Mouse (Mus musculus) liver, postnatal 0 days (tissue): ENCODE results near the gene Ppp2r5b. TPM values are rescaled to one million over a fixed set of nuclear protein-coding genes. Genes with fewer than 3 reads are reported as not detected.
A peak's percentile ranks its signal among the peaks of the same experiment; 100 is the strongest.

Source experiments
- ATAC-seq: fragments of 200-750 bp; cut with Nextera tagmentation; 2 replicates; pipeline ENCODE4 v1.8.0; 2017; ENCODE audit warnings: mild to moderate bottlenecking, moderate library complexity
- DNase-seq: peaks from one replicate; pipeline ENCODE4 v3.0.0-alpha.2; 2016
- H3K27ac ChIP-seq: fragments of 300-500 bp; sonication (generic); 2 replicates; pipeline ENCODE4 v1.5.1; 2014; ENCODE audit warnings: antibody characterized with exemption, moderate library complexity, mild to moderate bottlenecking, low read depth
- H3K27me3 ChIP-seq: fragments of 300-500 bp; sonication (generic); 2 replicates; pipeline ENCODE4 v1.6.1; 2014; ENCODE audit warnings: low read length, control low read depth, mixed read lengths; ENCODE audit not compliant: insufficient read depth
- H3K36me3 ChIP-seq: fragments of 300-500 bp; sonication (generic); replicated peaks from 2 replicates; pipeline ENCODE4 v1.6.1; 2014; ENCODE audit warnings: mild to moderate bottlenecking, control low read depth, low read length, moderate library complexity, mixed read lengths; ENCODE audit not compliant: insufficient read depth
- H3K4me1 ChIP-seq: fragments of 300-500 bp; sonication (generic); 2 replicates; pipeline ENCODE4 v1.6.1; 2014; ENCODE audit warnings: antibody characterized with exemption, mild to moderate bottlenecking, control low read depth; ENCODE audit not compliant: insufficient read depth
- H3K4me2 ChIP-seq: fragments of 300-500 bp; sonication (generic); 2 replicates; pipeline ENCODE4 v1.6.1; 2014; ENCODE audit warnings: low read depth, mild to moderate bottlenecking, low read length, moderate library complexity, mixed read lengths
- H3K4me3 ChIP-seq: fragments of 300-500 bp; sonication (generic); 2 replicates; pipeline ENCODE4 v1.5.1; 2014; ENCODE audit warnings: low read depth, low read length
- H3K9ac ChIP-seq: fragments of 300-500 bp; sonication (generic); replicated peaks from 2 replicates; pipeline ENCODE4 v1.6.1; 2014; ENCODE audit warnings: mild to moderate bottlenecking, moderate library complexity
- H3K9me3 ChIP-seq: fragments of 300-500 bp; sonication (generic); 2 replicates; pipeline ENCODE4 v1.6.1; 2016; ENCODE audit warnings: mild to moderate bottlenecking, control low read depth, low read length, mixed read lengths
- CTCF ChIP-seq: sonication (generic); IDR thresholded peaks from 2 replicates; pipeline ENCODE4 v1.5.1; 2016; ENCODE audit warnings: antibody characterized with exemption, low read depth
- EP300 ChIP-seq: IDR thresholded peaks from 2 replicates; pipeline ENCODE4 v1.6.1; 2016; ENCODE audit warnings: antibody characterized with exemption, low read depth, mild to moderate bottlenecking
- WGBS: fragments of 180-500 bp; shearing (Covaris S2); extraction: QIAGEN DNeasy Blood & Tissue Kit; methylation state at CpG from one replicate; pipeline ENCODE4 v1.1.7; 2014; ENCODE audit not compliant: insufficient replicate concordance; 5-methylcytosine and 5-hydroxymethylcytosine counted together
- polyA plus RNA-seq: library from polyadenylated mRNA; unstranded; fragments of >200 nt; fragmentation: Nextera tagmentation; extraction: Ambion mirVana; gene quantifications from 2 replicates; pipeline ENCODE4 v1.2.1, GENCODE M21; 2015

Ppp2r5b gene
- polyA plus RNA-seq, 1 experiment from 2014 or later = 3.8 TPM

DNA sequence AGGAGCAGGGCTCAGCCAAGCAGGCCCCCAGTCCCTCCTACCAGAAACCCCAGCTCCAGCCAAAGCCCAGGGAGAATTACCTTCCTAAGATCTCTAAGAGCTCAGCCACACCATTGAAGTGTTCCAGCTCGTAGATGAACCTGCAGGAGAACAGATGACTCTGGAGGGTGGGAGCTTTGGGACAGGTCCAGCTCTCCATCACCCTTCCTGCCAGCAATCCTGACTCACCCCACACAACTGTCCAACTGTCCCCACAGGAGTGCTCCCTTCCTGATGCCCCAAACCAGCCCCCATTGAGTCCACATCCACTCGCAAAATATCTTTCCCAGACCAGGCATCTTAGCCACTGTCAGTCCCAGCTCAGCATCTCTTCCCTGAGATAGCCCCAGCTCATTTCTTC, 4.6 kb downstream of the Ppp2r5b start:
- no peak for DNase-seq
- no peak for TF ChIP-seq CTCF
- TF ChIP-seq EP300 = no peak
- 77% methylated on average over 2 of the region's 2 CpGs for WGBS
- ATAC-seq = no peak
- Histone ChIP-seq H3K4me3 (no peak overlapping the region), H3K9me3 (no peaks in the 10 kb centered on the region), H3K4me2 (no peak overlapping the region), H3K27ac (no peak overlapping the region), H3K4me1 (peaks cover 10% of the 10 kb centered on the region), H3K36me3 (no peaks in the 10 kb centered on the region; the same call in 1 of the 2 replicates), H3K9ac (no peak overlapping the region), H3K27me3 (no peaks in the 10 kb centered on the region)

DNA sequence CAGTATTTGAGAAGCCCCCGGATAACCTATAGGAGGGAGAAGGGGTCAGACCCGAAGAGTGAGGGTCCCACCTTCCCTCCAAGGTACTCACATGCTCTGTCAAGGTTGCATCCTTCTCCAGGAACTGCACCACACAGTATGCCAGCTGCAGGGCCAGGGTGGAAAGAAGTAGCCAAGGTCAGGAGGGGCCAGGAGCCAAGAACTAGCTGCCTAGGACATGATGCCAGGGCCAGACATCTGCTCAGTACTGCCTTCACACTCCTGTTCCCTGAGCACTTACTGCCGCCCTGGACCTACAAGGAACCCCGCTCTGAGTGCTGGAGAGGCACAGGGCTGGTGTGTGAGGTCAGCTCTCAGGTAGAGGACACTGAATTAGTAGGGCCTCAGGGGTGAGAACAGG, 5.3 kb downstream of the Ppp2r5b start:
- peaks cover 10% of the 10 kb centered on the region for H3K4me1 ChIP-seq
- H3K4me3 ChIP-seq = no peak overlapping the region
- no peaks in the 10 kb centered on the region; the same call in 1 of the 2 replicates for H3K36me3 ChIP-seq
- ATAC-seq (no peak), DNase-seq (no peak)
- H3K9me3 ChIP-seq = no peaks in the 10 kb centered on the region
- 88% methylated on average over 4 of the region's 4 CpGs for WGBS
- no peak overlapping the region for H3K4me2 ChIP-seq
- no peak for TF ChIP-seq EP300
- TF ChIP-seq CTCF = no peak
- no peak overlapping the region for H3K9ac ChIP-seq
- no peak overlapping the region for H3K27ac ChIP-seq
- no peaks in the 10 kb centered on the region for H3K27me3 ChIP-seq

DNA sequence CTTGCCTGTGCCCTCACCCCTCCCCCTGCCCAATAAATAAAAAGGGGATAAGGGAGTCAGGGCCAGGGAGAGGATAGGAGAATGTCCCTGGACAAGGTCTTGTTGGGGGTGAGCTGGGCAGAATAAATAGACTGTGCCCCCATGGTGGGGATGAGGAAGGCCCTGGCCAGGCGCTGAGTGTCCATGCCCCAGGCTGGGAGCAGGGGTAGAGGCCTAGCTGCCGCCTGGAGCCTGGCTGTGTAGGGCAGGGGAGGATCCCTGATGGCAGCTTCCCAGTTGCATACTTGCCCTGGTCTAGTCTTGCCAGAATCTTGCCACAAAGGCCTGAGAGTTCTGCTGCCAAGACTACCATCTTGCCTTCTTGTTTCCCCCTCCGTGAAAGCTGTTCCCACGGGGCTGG, 7.8 kb downstream of the Ppp2r5b start:
- H3K36me3 ChIP-seq = no peaks in the 10 kb centered on the region; the same call in 1 of the 2 replicates
- no peak overlapping the region for H3K9ac ChIP-seq
- TF ChIP-seq CTCF = no peak
- TF ChIP-seq EP300 = no peak
- no peak overlapping the region for H3K4me3 ChIP-seq
- WGBS = 84% methylated on average over 4 of the region's 4 CpGs
- H3K27me3 ChIP-seq = no peaks in the 10 kb centered on the region
- no peak for ATAC-seq
- H3K27ac ChIP-seq = no peak overlapping the region
- H3K9me3 ChIP-seq = no peaks in the 10 kb centered on the region
- H3K4me2 ChIP-seq = no peak overlapping the region
- H3K4me1 ChIP-seq = no peaks in the 10 kb centered on the region
- no peak for DNase-seq

DNA sequence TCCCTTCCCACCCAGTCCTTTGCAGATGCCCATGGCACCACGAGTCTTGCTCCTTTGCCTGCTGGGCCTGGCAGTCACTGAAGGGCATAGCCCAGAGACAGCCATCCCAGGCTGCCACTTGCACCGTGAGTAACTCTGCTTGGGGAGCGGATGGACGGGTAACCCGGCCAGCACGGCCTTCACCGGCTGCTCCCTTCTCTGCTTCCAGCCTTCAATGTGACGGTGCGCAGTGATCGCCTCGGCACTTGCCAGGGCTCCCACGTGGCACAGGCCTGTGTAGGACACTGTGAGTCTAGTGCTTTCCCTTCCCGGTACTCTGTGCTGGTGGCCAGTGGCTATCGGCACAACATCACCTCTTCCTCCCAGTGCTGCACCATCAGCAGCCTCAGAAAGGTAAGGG, 8.9 kb downstream of the Ppp2r5b start:
- 92% methylated on average over 14 of the region's 14 CpGs for WGBS
- Histone ChIP-seq H3K27ac (no peak overlapping the region), H3K9me3 (no peaks in the 10 kb centered on the region), H3K9ac (no peak overlapping the region), H3K4me1 (no peaks in the 10 kb centered on the region), H3K27me3 (no peaks in the 10 kb centered on the region), H3K4me3 (no peak overlapping the region), H3K36me3 (no peaks in the 10 kb centered on the region; the same call in 1 of the 2 replicates), H3K4me2 (no peak overlapping the region)
- ATAC-seq (no peak), DNase-seq (peak; percentile 12)
- no peak for TF ChIP-seq CTCF

DNA sequence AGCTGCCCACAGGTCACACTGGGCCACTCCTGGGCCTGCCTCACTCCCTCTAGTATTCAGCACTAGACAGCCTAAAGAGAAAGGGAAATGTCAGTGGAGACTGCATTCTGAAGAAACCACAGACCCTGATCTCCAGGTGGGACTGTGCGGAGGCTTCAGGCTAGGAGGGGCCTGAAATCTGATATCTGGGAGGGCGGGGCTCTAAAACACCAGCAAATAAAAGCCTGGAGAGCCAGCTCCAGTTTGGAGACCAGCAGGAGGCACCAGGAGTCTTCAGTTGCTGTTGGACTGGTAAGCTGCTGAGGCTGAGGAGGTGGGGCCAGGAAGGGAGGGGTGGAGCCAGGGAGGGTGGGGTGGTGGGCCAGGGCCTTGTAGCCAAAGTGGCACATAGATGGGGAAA, 9.5 kb downstream of the Ppp2r5b start, which contains the start of gene Gpha2:
Gene Gpha2, plus strand, starts transcription at position 246 of the 400 bp plus-strand sequence.
- no peaks in the 10 kb centered on the region for H3K4me1 ChIP-seq
- no peaks in the 10 kb centered on the region for H3K9me3 ChIP-seq
- no peaks in the 10 kb centered on the region; the same call in 1 of the 2 replicates for H3K36me3 ChIP-seq
- DNase-seq = peak; percentile 14
- no peak within 1 kb of the TSS for H3K4me2 ChIP-seq
- H3K4me3 ChIP-seq = no peak within 1 kb of the TSS
- no peak within 1 kb of the TSS for H3K27ac ChIP-seq
- H3K27me3 ChIP-seq = no peaks in the 10 kb centered on the region
- TF ChIP-seq EP300 = no peak
- TF ChIP-seq CTCF = no peak
- WGBS = 51% methylated on average over 2 of the region's 2 CpGs
- no peak for ATAC-seq
- no peak within 1 kb of the TSS for H3K9ac ChIP-seq

- ATAC-seq = no peak
- Histone ChIP-seq H3K36me3 (no peaks in the 10 kb centered on the region), H3K9me3 (no peaks in the 10 kb centered on the region), H3K4me2 (no peak overlapping the region), H3K27ac (no peak overlapping the region), H3K4me1 (no peaks in the 10 kb centered on the region), H3K4me3 (no peak overlapping the region), H3K9ac (no peak overlapping the region), H3K27me3 (no peaks in the 10 kb centered on the region)
- no peak for DNase-seq
- WGBS = 61% methylated on average over 6 of the region's 6 CpGs
- TF ChIP-seq EP300 = no peak
- no peak for TF ChIP-seq CTCF
Observed at GRCm38 (mm10) chr19:6218606-6219005, 17.1 kb downstream of the Ppp2r5b start.

- Histone ChIP-seq H3K9ac (no peak overlapping the region), H3K4me1 (no peaks in the 10 kb centered on the region), H3K4me3 (no peak overlapping the region), H3K27me3 (no peaks in the 10 kb centered on the region), H3K9me3 (no peaks in the 10 kb centered on the region), H3K27ac (no peak overlapping the region), H3K36me3 (no peaks in the 10 kb centered on the region), H3K4me2 (no peak overlapping the region)
- TF ChIP-seq CTCF (no peak), EP300 (no peak)
- WGBS = 47% methylated on average over 6 of the region's 6 CpGs
- no peak for ATAC-seq
- DNase-seq = no peak
Observed at GRCm38 (mm10) chr19:6216046-6216705, 19.5 kb downstream of the Ppp2r5b start.
